Mouse (Mus musculus) liver, embryonic 14.5 days (tissue): Measurements from ENCODE around the gene Mrpl2. TPM values are rescaled to one million over a fixed set of nuclear protein-coding genes. Genes with fewer than 3 reads are reported as not detected.

Experiments used
- ATAC-seq: fragments of 200-750 bp; cut with Nextera tagmentation; 2 replicates; pipeline ENCODE4 v1.8.0; 2017; ENCODE audit warnings: moderate number of reproducible peaks, mild to moderate bottlenecking, moderate library complexity; ENCODE audit not compliant: insufficient read depth
- DNase-seq, 3 experiments: peaks; one replicate each; pipeline ENCODE4 v3.0.0-alpha.2; 2012 to 2013; ENCODE audit warnings: low read depth in 3 of 3, low spot score in 3 of 3
- H3K27ac ChIP-seq: fragments of 300-500 bp; sonication (generic); 2 replicates; pipeline ENCODE4 v1.5.1; 2014; ENCODE audit warnings: moderate library complexity, mild to moderate bottlenecking, control low read depth, inconsistent platforms
- H3K27me3 ChIP-seq: fragments of 300-500 bp; sonication (generic); 2 replicates; pipeline ENCODE4 v1.6.1; 2014; ENCODE audit warnings: mild to moderate bottlenecking, low read length, moderate library complexity; ENCODE audit not compliant: control insufficient read depth, insufficient read depth
- H3K36me3 ChIP-seq: fragments of 300-500 bp; sonication (generic); replicated peaks from 2 replicates; pipeline ENCODE4 v1.6.1; 2014; ENCODE audit warnings: low read depth; ENCODE audit not compliant: control insufficient read depth, insufficient read depth
- H3K4me1 ChIP-seq, 2 experiments: fragments of 200-500 bp in 1 of 2; fragments of 300-500 bp in 1 of 2; sonication (generic) in 1 of 2; replicated peaks; 2 replicates each; pipeline ENCODE4 v1.6.1; 2012 to 2014; ENCODE audit warnings: antibody characterized with exemption in 1 of 2, inconsistent platforms in 1 of 2, low read length in 1 of 2; ENCODE audit not compliant: control insufficient read depth in 2 of 2, insufficient read depth in 2 of 2
- H3K4me2 ChIP-seq: fragments of 300-500 bp; sonication (generic); 2 replicates; pipeline ENCODE4 v1.6.1; 2014; ENCODE audit warnings: low read depth, mild to moderate bottlenecking, control low read depth, moderate library complexity
- H3K4me3 ChIP-seq, 2 experiments: fragments of 200-500 bp in 1 of 2; fragments of 300-500 bp in 1 of 2; sonication (generic) in 1 of 2; 2 replicates each; pipeline ENCODE4 v1.5.1; 2012 to 2014; ENCODE audit warnings: low read depth in 2 of 2, low read length in 2 of 2, mild to moderate bottlenecking in 2 of 2, control low read depth in 1 of 2, inconsistent platforms in 1 of 2, moderate library complexity in 1 of 2; ENCODE audit not compliant: insufficient read depth in 1 of 2
- H3K9ac ChIP-seq: fragments of 300-500 bp; sonication (generic); replicated peaks from 2 replicates; pipeline ENCODE4 v1.6.1; 2014; ENCODE audit warnings: mild to moderate bottlenecking, control low read depth, moderate library complexity
- H3K9me3 ChIP-seq: fragments of 300-500 bp; sonication (generic); 2 replicates; pipeline ENCODE4 v1.6.1; 2016; ENCODE audit warnings: low read length, mixed read lengths; ENCODE audit not compliant: control insufficient read depth
- CTCF ChIP-seq: IDR thresholded peaks from 2 replicates; pipeline ENCODE4 v1.5.1; 2016; ENCODE audit warnings: antibody characterized with exemption, low read depth, control low read depth
- EP300 ChIP-seq: IDR thresholded peaks from 2 replicates; pipeline ENCODE4 v1.6.1; 2016; ENCODE audit warnings: antibody characterized with exemption, low read depth
- WGBS: fragments of 180-500 bp; shearing (Covaris S2); extraction: QIAGEN DNeasy Blood & Tissue Kit; methylation state at CpG from one replicate; pipeline ENCODE4 v1.1.7; 2014; ENCODE audit not compliant: insufficient replicate concordance; 5-methylcytosine and 5-hydroxymethylcytosine counted together
- polyA plus RNA-seq, 2 experiments: library from polyadenylated mRNA; depleted of rRNA in 1 of 2; stranded (reverse) in 1 of 2; unstranded in 1 of 2; fragments of >200 nt; fragmentation: Nextera tagmentation in 1 of 2; extraction: Ambion mirVana in 1 of 2; gene quantifications; 2 replicates each; pipeline versions ENCODE4 v1.2.1 to v1.2.3; 2012 to 2014

The Mrpl2 gene
- polyA plus RNA-seq, 2 experiments, result 36.1 to 84.6 TPM

DNA sequence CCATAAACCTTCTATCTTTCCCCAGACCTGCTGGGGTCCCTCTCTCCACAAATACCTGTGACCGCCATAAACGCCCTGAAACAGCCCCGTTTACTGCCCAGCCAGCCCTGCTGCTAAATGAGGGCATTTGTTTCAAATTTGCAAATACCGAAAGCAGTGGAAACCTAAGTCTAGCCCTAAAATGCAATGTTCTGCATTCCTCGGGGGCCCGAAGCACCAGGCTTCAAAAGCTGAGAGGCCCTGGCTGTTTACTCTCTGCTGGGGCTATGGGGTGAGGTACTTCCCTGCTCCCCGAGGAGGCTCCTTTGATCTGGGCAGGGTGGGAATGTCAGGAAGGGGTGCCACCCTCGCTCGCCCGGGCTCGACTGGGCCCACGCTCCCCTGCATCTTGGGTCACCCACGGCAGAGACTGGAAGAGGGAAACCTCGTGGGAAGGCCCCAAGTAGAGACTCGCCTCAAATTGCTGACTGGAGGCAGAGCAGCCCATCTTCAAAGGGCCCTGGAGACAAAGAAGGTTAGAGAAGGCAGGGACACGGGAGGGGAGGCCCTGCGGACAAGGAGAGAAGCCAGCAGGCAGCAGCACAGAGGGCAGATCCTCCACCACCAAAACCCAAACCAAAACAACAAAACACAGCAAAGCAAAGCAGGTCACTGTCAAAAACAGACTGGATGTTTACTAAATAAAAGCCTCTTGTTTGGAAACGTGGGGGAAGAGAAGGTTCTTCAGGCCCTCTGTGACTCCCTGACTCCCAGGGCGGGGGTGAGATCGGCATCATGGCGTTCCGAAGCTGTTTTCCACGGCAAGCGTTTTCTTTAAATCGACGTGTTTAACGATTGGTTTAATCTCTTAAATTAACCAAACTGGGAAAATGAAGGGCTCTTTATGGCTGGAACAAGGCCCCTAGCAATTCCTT is 27.0 kb upstream of the Mrpl2 start:
- 39% methylated on average over 27 of the region's 27 CpGs for WGBS
- no peak for DNase-seq
- H3K4me2 ChIP-seq, result peak overlapping the region; percentile 4; the same call in 1 of the 2 replicates
- no peak overlapping the region for H3K9ac ChIP-seq
- no peak overlapping the region for H3K27ac ChIP-seq
- H3K4me1 ChIP-seq, result peaks cover 4 to 28% of the 10 kb centered on the region in 2 experiments; a peak in 3 of 4 replicates
- no peaks in the 10 kb centered on the region for H3K9me3 ChIP-seq
- no peaks in the 10 kb centered on the region for H3K27me3 ChIP-seq
- TF ChIP-seq CTCF, result no peak
- TF ChIP-seq EP300, result no peak
- no peaks in the 10 kb centered on the region for H3K36me3 ChIP-seq
- no peak for ATAC-seq
- H3K4me3 ChIP-seq, result no peak overlapping the region

DNA sequence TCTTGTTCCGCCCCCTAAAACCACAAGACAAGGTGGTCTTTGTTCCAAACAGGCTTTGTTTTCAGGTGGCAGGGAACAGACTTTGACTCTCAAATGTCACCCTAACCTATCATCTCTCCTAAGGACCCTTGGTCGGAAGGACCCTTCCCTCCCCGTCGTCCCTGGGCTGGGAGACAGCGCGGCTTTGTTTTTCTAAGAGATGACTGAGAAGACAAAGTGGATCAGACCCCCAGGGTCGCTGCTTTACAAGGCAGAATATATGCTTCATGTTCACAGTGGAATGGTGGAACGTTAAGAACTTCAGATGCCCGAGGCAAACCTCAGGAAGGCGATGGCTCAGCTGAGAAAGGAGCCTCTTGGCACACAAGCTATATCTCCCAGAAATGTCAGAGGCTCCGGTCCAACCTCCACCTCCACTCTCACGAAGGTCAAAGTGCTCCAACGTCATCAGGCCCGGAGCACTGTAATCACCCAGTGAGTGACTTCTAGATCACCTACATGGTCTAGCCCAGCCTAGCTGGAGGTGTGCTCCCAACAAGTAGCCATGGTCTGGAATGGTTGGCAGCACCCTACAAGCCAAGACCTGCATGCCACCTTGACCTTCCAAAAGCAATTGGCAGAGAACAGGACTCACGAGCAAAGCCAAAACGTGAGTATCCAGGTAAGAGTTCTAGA is 26.2 kb upstream of the Mrpl2 start:
- DNase-seq (no peak), ATAC-seq (no peak)
- H3K9ac ChIP-seq, result no peak overlapping the region
- no peak overlapping the region for H3K4me3 ChIP-seq
- H3K36me3 ChIP-seq, result no peaks in the 10 kb centered on the region
- peaks cover 4 to 28% of the 10 kb centered on the region in 2 experiments; a peak in 3 of 4 replicates for H3K4me1 ChIP-seq
- TF ChIP-seq EP300 (no peak), CTCF (no peak)
- H3K4me2 ChIP-seq, result no peak overlapping the region
- 50% methylated on average over 16 of the region's 16 CpGs for WGBS
- no peak overlapping the region for H3K27ac ChIP-seq
- no peaks in the 10 kb centered on the region for H3K9me3 ChIP-seq
- no peaks in the 10 kb centered on the region for H3K27me3 ChIP-seq

DNA sequence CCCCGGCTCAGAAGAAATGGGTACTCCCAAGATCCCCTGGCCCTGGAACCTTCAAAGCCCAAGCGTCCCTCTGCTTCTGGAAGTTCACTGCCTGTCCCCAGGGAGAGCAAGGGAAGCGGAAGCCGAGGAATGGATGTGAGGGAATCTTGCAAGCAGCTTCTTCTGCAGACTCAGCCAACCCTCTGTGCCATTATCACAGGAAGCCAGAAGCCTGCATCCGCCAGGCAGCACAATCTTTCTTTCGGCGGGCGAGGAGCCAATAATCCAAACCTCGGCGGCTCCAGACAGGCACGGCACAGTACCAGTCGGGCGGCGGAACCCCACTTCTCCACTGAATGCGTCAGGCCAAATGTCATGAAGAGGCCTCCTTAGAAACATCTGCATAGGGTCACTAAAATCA is 24.7 kb upstream of the Mrpl2 start:
- Histone ChIP-seq H3K4me1 (peaks cover 4 to 28% of the 10 kb centered on the region in 2 experiments; a peak in 3 of 4 replicates), H3K4me3 (no peak overlapping the region), H3K36me3 (no peaks in the 10 kb centered on the region), H3K27me3 (no peaks in the 10 kb centered on the region), H3K4me2 (no peak overlapping the region), H3K9me3 (no peaks in the 10 kb centered on the region), H3K9ac (no peak overlapping the region), H3K27ac (no peak overlapping the region)
- WGBS, result 37% methylated on average over 15 of the region's 15 CpGs
- ATAC-seq, result no peak
- DNase-seq, result no peak
- no peak for TF ChIP-seq CTCF
- no peak for TF ChIP-seq EP300

DNA sequence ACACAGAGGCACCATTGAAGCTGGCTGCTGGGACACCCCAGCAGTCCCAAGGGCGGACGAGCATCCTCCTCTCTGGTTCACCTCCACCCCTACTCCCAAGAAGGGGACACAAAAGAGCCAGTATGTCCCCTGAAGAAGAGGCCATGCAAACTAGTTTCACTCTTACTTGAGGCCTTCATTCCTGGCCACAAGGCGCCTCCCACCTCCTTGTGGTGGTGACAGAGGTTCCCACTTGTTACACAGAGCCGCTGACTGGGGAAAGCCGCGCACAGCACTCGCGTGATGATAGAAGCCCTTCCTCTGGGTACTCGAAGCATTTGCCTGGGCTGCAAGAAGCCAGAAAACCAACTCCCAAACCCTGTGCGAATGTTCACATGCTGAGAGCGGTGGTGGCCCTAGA is 23.8 kb upstream of the Mrpl2 start:
- no peak for TF ChIP-seq CTCF
- no peak for TF ChIP-seq EP300
- no peak for ATAC-seq
- WGBS, result 39% methylated on average over 11 of the region's 11 CpGs
- Histone ChIP-seq H3K4me3 (no peak overlapping the region), H3K36me3 (no peaks in the 10 kb centered on the region), H3K4me2 (no peak overlapping the region), H3K9me3 (no peaks in the 10 kb centered on the region), H3K27me3 (no peaks in the 10 kb centered on the region), H3K9ac (no peak overlapping the region), H3K4me1 (peaks cover 4 to 28% of the 10 kb centered on the region in 2 experiments; a peak in 3 of 4 replicates), H3K27ac (no peak overlapping the region)
- DNase-seq, result no peak
